Mouse (Mus musculus): ENCODE measurements around the gene Hist1h1a. TPM values are rescaled to one million over a fixed set of nuclear protein-coding genes. Genes with fewer than 3 reads are reported as not detected.
A peak's percentile ranks its signal among the peaks of the same experiment; 100 is the strongest.
"Not testable (repeated sequence)": the region's sequence is repeated elsewhere in the genome, so short reads cannot be mapped to it uniquely, and the experiment has no call there.

The Hist1h1a gene
- total and polyA plus RNA-seq, 3 experiments = 0.90 to 1,895 (median 351) TPM

- DNase-seq (ENCODE audit: low spot score) (no peak), ATAC-seq (ENCODE audit: extremely low read depth, insufficient number of reproducible peaks, low FRiP score, poor library complexity, severe bottlenecking) (no peak)
- Histone ChIP-seq H3K36me3 (replicated peaks) (no peaks in the 10 kb centered on the region), H3K4me1 (ENCODE audit: insufficient read depth, low read depth, low read length) (peaks cover 33% of the 10 kb centered on the region), H3K27me3 (ENCODE audit: insufficient read depth, low read length) (no peaks in the 10 kb centered on the region), H3K4me3 (ENCODE audit: low read depth, low read length) (peak overlapping the region; percentile 63; the same call in 1 of the 2 replicates), H3K9me3 (replicated peaks) (no peaks in the 10 kb centered on the region)
- TF ChIP-seq POLR2AphosphoS5 (IDR thresholded peaks at IDR 0.05; ENCODE audit: insufficient replicate concordance, low read depth, low read length) (peak; percentile 84), GATA2 (IDR thresholded peaks at IDR 0.05; ENCODE audit: borderline replicate concordance, low read depth, low read length) (no peak)
These were observed 11.9 kb upstream of the Hist1h1a start for GRCm38 (mm10) chr13:23751478-23751956.

GRCm38 (mm10) chr13:23752067-23752741 is 11.3 kb upstream of the Hist1h1a start, which contains the start of gene Hist1h3b:
TSS of gene Hist1h3b (plus strand) at chr13:23752267.
- ATAC-seq (ENCODE audit: extremely low read depth, insufficient number of reproducible peaks, low FRiP score, poor library complexity, severe bottlenecking) (peak; percentile 78), DNase-seq (ENCODE audit: low spot score) (peak; percentile 65)
- H3K36me3 ChIP-seq (replicated peaks); H3K27me3 ChIP-seq (ENCODE audit: insufficient read depth, low read length); H3K9me3 ChIP-seq (replicated peaks): not testable (repeated sequence)
- peak; percentile 97; the same call in 1 of the 2 replicates for TF ChIP-seq POLR2AphosphoS5 (IDR thresholded peaks at IDR 0.05; ENCODE audit: insufficient replicate concordance, low read depth, low read length)
- peaks cover 31% of the 10 kb centered on the region for H3K4me1 ChIP-seq (ENCODE audit: insufficient read depth, low read depth, low read length)
- peak within 1 kb of the TSS; percentile 63; the same call in 1 of the 2 replicates for H3K4me3 ChIP-seq (ENCODE audit: low read depth, low read length)

- no peaks in the 10 kb centered on the region for H3K27me3 ChIP-seq (ENCODE audit: insufficient read depth, low read length)
- H3K4me3 ChIP-seq (ENCODE audit: low read depth, low read length) = peak overlapping the region; percentile 58; the same call in 1 of the 2 replicates
- no peaks in the 10 kb centered on the region for H3K36me3 ChIP-seq (replicated peaks)
- no peaks in the 10 kb centered on the region for H3K9me3 ChIP-seq (replicated peaks)
- TF ChIP-seq TAL1 (conservative IDR thresholded peaks at IDR 0.05; ENCODE audit: low read depth, low read length) (no peak), GATA1 (IDR thresholded peaks at IDR 0.05; ENCODE audit: borderline replicate concordance, low read length) (no peak), CTCF (IDR thresholded peaks at IDR 0.05; ENCODE audit: low read depth, low read length) (no peak), POLR2AphosphoS5 (IDR thresholded peaks at IDR 0.05; ENCODE audit: insufficient replicate concordance, low read depth, low read length) (peak; percentile 80)
- ATAC-seq (ENCODE audit: extremely low read depth, insufficient number of reproducible peaks, low FRiP score, poor library complexity, severe bottlenecking) (no peak), DNase-seq (ENCODE audit: low spot score) (no peak)
- H3K4me1 ChIP-seq (ENCODE audit: insufficient read depth, low read depth, low read length) = peaks cover 30% of the 10 kb centered on the region
These were observed 10.7 kb upstream of the Hist1h1a start for GRCm38 (mm10) chr13:23752742-23753172.

- TF ChIP-seq GATA1 (IDR thresholded peaks at IDR 0.05; ENCODE audit: borderline replicate concordance, low read length) (no peak), POLR2AphosphoS5 (IDR thresholded peaks at IDR 0.05; ENCODE audit: insufficient replicate concordance, low read depth, low read length) (peak; percentile 93; the same call in 1 of the 2 replicates)
- Histone ChIP-seq H3K4me1 (ENCODE audit: insufficient read depth, low read depth, low read length) (peaks cover 30% of the 10 kb centered on the region), H3K36me3 (replicated peaks) (no peaks in the 10 kb centered on the region), H3K4me3 (ENCODE audit: low read depth, low read length) (no peak overlapping the region), H3K27me3 (ENCODE audit: insufficient read depth, low read length) (no peaks in the 10 kb centered on the region), H3K9me3 (replicated peaks) (no peaks in the 10 kb centered on the region)
- ATAC-seq (ENCODE audit: extremely low read depth, insufficient number of reproducible peaks, low FRiP score, poor library complexity, severe bottlenecking) = no peak
- DNase-seq (ENCODE audit: low spot score) = no peak
These were observed 10.0 kb upstream of the Hist1h1a start for GRCm38 (mm10) chr13:23753314-23754078.

GRCm38 (mm10) chr13:23755000-23755399 is 8.5 kb upstream of the Hist1h1a start:
- H3K27me3 ChIP-seq (ENCODE audit: insufficient read depth, low read length) = no peaks in the 10 kb centered on the region
- no peaks in the 10 kb centered on the region for H3K9me3 ChIP-seq (replicated peaks)
- peaks cover 27% of the 10 kb centered on the region for H3K4me1 ChIP-seq (ENCODE audit: insufficient read depth, low read depth, low read length)
- H3K36me3 ChIP-seq (replicated peaks) = no peaks in the 10 kb centered on the region
- TF ChIP-seq CTCF (IDR thresholded peaks at IDR 0.05; ENCODE audit: low read depth, low read length) = no peak
- TF ChIP-seq GATA1 (IDR thresholded peaks at IDR 0.05; ENCODE audit: borderline replicate concordance, low read length) = no peak
- TF ChIP-seq POLR2AphosphoS5 (IDR thresholded peaks at IDR 0.05; ENCODE audit: insufficient replicate concordance, low read depth, low read length) = no peak
- no peak for TF ChIP-seq GATA2 (IDR thresholded peaks at IDR 0.05; ENCODE audit: borderline replicate concordance, low read depth, low read length)
- no peak for TF ChIP-seq TAL1 (conservative IDR thresholded peaks at IDR 0.05; ENCODE audit: low read depth, low read length)
- ATAC-seq (ENCODE audit: extremely low read depth, insufficient number of reproducible peaks, low FRiP score, poor library complexity, severe bottlenecking) (no peak), DNase-seq (ENCODE audit: low spot score) (no peak)
- no peak overlapping the region for H3K4me3 ChIP-seq (ENCODE audit: low read depth, low read length)

GRCm38 (mm10) chr13:23756790-23757189 is 6.7 kb upstream of the Hist1h1a start, which contains the start of gene Hist1h4b:
TSS of gene Hist1h4b (plus strand) at chr13:23757013.
- DNase-seq (ENCODE audit: low spot score) (peak; percentile 48), ATAC-seq (ENCODE audit: extremely low read depth, insufficient number of reproducible peaks, low FRiP score, poor library complexity, severe bottlenecking) (no peak)
- Histone ChIP-seq H3K9me3 (replicated peaks) (no peaks in the 10 kb centered on the region), H3K4me3 (ENCODE audit: low read depth, low read length) (peak within 1 kb of the TSS; percentile 63; the same call in 1 of the 2 replicates), H3K27me3 (ENCODE audit: insufficient read depth, low read length) (no peaks in the 10 kb centered on the region), H3K4me1 (ENCODE audit: insufficient read depth, low read depth, low read length) (peaks cover 33% of the 10 kb centered on the region), H3K36me3 (replicated peaks) (no peaks in the 10 kb centered on the region)
- TF ChIP-seq GATA2 (IDR thresholded peaks at IDR 0.05; ENCODE audit: borderline replicate concordance, low read depth, low read length) = no peak
- no peak for TF ChIP-seq TAL1 (conservative IDR thresholded peaks at IDR 0.05; ENCODE audit: low read depth, low read length)
- no peak for TF ChIP-seq CTCF (IDR thresholded peaks at IDR 0.05; ENCODE audit: low read depth, low read length)
- TF ChIP-seq POLR2AphosphoS5 (IDR thresholded peaks at IDR 0.05; ENCODE audit: insufficient replicate concordance, low read depth, low read length) = 0 out of 2 replicates have a peak, but pooled peaks have one; percentile 96
- no peak for TF ChIP-seq GATA1 (IDR thresholded peaks at IDR 0.05; ENCODE audit: borderline replicate concordance, low read length)
